Mouse (Mus musculus) liver, adult 2 months (tissue): Measurements from ENCODE around the gene Fmod. TPM values are rescaled to one million over a fixed set of nuclear protein-coding genes. Genes with fewer than 3 reads are reported as not detected.
A peak's percentile ranks its signal among the peaks of the same experiment; 100 is the strongest.

Experiments
- DNase-seq: peaks from one replicate; pipeline ENCODE4 v3.0.0-alpha.2; 2011; ENCODE audit warnings: low read depth, low spot score; ENCODE audit errors: extremely low read depth
- H3K27ac ChIP-seq: fragments of 200-500 bp; replicated peaks from 2 replicates; pipeline ENCODE4 v1.5.1; 2012; ENCODE audit warnings: low read depth, mild to moderate bottlenecking, control low read depth, inconsistent platforms, low read length; ENCODE audit not compliant: insufficient read depth
- H3K27me3 ChIP-seq: fragments of 200-500 bp; 2 replicates; pipeline ENCODE4 v1.6.1; 2012; ENCODE audit warnings: mild to moderate bottlenecking, moderate library complexity, low read length, inconsistent platforms; ENCODE audit not compliant: control insufficient read depth, insufficient read depth
- H3K36me3 ChIP-seq: fragments of 200-500 bp; 2 replicates; pipeline ENCODE4 v1.6.1; 2012; ENCODE audit warnings: low read length, inconsistent platforms; ENCODE audit not compliant: control insufficient read depth, insufficient read depth
- H3K4me1 ChIP-seq: fragments of 200-500 bp; 2 replicates; pipeline ENCODE4 v1.6.1; 2011; ENCODE audit warnings: low read length; ENCODE audit not compliant: control insufficient read depth, insufficient read depth
- H3K4me3 ChIP-seq: fragments of 200-500 bp; 2 replicates; pipeline ENCODE4 v1.5.1; 2011; ENCODE audit warnings: low read depth, mild to moderate bottlenecking, control low read depth, low read length, moderate library complexity; ENCODE audit not compliant: insufficient read depth
- H3K79me2 ChIP-seq: fragments of 200-500 bp; 2 replicates; pipeline ENCODE4 v1.6.1; 2012; ENCODE audit warnings: inconsistent platforms, mild to moderate bottlenecking, low read length, moderate library complexity; ENCODE audit not compliant: control insufficient read depth, insufficient read depth
- H3K9ac ChIP-seq: fragments of 200-500 bp; 2 replicates; pipeline ENCODE4 v1.6.1; 2012; ENCODE audit warnings: low read depth, mild to moderate bottlenecking, control low read depth, inconsistent platforms, low read length
- CTCF ChIP-seq: fragments of 200-500 bp; IDR thresholded peaks from 2 replicates; pipeline ENCODE4 v1.5.1; 2011; ENCODE audit warnings: low read depth, low read length, control low read depth
- POLR2A ChIP-seq: fragments of 200-500 bp; IDR thresholded peaks from 2 replicates; pipeline ENCODE4 v1.6.1; 2011; ENCODE audit warnings: low read length, control low read depth; ENCODE audit not compliant: insufficient read depth; ENCODE audit errors: extremely low read depth
- WGBS: fragments of 180-500 bp; shearing (Covaris S2); methylation state at CpG from one replicate; pipeline ENCODE4 v1.1.7; 2018; 5-methylcytosine and 5-hydroxymethylcytosine counted together
- polyA plus RNA-seq: library from polyadenylated mRNA; depleted of rRNA; stranded (reverse); fragments of >200 nt; gene quantifications from 2 replicates; pipeline ENCODE4 v1.2.3, GENCODE M21; 2012
- total RNA-seq: library from RNA; depleted of rRNA; stranded (reverse); fragments of >200 nt; gene quantifications from 2 replicates; pipeline ENCODE4 v1.2.3, GENCODE M21; 2014

Gene Fmod
- total and polyA plus RNA-seq, 2 experiments, result 0.46 to 0.99 TPM

DNA sequence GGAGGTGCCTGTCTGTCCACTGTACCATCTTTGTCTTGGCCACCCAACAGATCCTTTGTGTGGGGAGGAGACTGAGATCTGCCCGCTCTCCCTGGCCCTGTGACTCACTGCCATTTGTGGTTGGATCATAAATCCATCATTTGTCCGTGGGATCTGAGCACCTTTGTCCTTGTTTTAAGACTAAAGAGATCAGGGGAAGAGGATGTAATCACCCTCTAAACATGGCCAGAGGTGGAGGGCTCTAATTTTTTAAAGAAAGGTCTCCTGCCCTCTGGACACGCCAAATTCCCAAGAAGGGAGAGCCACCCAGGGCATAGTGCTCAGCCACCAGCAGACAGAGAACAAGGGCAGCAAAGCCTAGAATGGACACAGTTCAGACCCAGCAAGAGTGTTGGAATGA is 54.8 kb downstream of the Fmod start:
- TF ChIP-seq POLR2A (no peak), CTCF (no peak)
- peaks cover 4% of the 10 kb centered on the region for H3K4me1 ChIP-seq
- H3K27ac ChIP-seq, result peak overlapping the region; percentile 65; the same call in 1 of the 2 replicates
- H3K27me3 ChIP-seq, result no peaks in the 10 kb centered on the region
- 93% methylated on average over 3 of the region's 3 CpGs for WGBS
- no peak overlapping the region for H3K4me3 ChIP-seq
- H3K9ac ChIP-seq, result no peak overlapping the region
- DNase-seq, result no peak
- H3K36me3 ChIP-seq, result no peaks in the 10 kb centered on the region
- H3K79me2 ChIP-seq, result no peaks in the 10 kb centered on the region

DNA sequence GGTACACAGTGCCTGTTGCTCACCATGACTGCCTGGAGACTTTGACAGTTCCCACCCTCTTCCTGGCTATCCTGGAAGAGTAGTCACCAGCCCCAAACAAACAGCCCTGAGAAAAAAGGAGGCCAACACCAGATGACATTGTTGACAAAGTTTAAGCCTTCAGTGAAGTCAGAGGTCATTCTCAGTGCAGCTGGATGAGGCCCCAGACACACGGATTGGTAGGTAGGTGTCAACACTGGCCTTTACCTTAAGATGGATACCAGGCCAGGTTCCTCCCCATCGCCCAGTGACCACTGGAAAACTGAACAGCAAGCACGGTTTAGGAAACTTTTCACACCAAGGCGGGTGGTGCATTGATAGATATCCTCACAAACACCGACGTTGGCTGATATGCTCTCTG is 55.3 kb downstream of the Fmod start:
- WGBS, result 30% methylated on average over 6 of the region's 6 CpGs
- H3K9ac ChIP-seq, result peak overlapping the region; percentile 39
- peak; percentile 66 for DNase-seq
- H3K4me3 ChIP-seq, result no peak overlapping the region
- no peaks in the 10 kb centered on the region for H3K36me3 ChIP-seq
- H3K79me2 ChIP-seq, result no peaks in the 10 kb centered on the region
- H3K27ac ChIP-seq, result peak overlapping the region; percentile 65
- H3K4me1 ChIP-seq, result peaks cover 4% of the 10 kb centered on the region
- no peaks in the 10 kb centered on the region for H3K27me3 ChIP-seq
- TF ChIP-seq CTCF (no peak), POLR2A (no peak)

DNA sequence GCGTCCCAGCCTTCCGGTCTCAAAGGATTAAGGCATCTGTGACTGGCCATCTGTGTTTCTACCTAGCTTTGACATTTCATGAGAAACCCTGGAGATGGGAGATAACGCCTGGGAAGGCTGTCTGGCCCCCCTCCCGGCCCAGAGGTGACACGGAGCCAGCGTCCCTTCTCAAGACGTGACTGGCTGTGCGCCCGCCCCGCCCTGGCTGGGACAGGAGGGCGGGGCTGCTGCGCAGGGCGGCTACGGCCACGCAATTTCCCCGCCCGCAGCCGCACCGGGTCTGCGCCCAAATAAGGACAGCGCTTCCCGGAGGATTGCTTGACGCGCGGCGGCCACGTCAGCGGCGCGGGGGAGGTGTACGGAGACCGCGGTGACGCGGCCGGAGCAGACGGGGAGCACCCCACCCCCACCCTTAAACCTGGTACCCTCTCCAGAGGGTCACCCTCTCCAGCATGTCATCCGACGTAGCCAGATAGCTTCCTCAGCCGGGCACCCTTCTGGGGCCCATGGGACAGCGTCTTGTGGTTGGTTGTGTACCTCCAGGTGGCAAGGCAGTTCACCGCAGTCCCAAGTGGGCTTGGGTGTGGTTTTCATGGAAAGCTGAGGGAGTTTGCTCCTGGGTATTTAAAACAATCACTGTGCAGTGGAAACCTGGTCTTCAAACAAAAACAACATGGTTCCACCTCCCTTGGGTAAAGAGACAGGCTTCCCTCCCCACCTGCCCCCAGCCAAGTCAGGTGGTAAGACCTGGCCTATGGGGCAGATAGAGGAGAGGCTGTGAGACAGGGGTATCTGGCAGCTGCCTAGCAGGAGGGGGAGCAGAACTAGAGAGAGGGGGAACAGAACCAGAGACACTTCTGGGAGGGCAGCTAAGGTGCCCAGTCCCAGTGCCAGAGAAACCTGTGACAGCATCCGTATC is 56.1 kb downstream of the Fmod start:
- 2% methylated on average over 43 of the region's 43 CpGs for WGBS
- peak overlapping the region; percentile 66 for H3K4me3 ChIP-seq
- H3K36me3 ChIP-seq, result no peaks in the 10 kb centered on the region
- H3K9ac ChIP-seq, result peak overlapping the region; percentile 87
- no peaks in the 10 kb centered on the region for H3K27me3 ChIP-seq
- peaks cover 6% of the 10 kb centered on the region for H3K4me1 ChIP-seq
- H3K27ac ChIP-seq, result peak overlapping the region; percentile 91
- TF ChIP-seq CTCF (no peak), POLR2A (0 out of 2 replicates have a peak, but pooled peaks have one; percentile 34)
- H3K79me2 ChIP-seq, result no peaks in the 10 kb centered on the region
- DNase-seq, result peak; percentile 77

DNA sequence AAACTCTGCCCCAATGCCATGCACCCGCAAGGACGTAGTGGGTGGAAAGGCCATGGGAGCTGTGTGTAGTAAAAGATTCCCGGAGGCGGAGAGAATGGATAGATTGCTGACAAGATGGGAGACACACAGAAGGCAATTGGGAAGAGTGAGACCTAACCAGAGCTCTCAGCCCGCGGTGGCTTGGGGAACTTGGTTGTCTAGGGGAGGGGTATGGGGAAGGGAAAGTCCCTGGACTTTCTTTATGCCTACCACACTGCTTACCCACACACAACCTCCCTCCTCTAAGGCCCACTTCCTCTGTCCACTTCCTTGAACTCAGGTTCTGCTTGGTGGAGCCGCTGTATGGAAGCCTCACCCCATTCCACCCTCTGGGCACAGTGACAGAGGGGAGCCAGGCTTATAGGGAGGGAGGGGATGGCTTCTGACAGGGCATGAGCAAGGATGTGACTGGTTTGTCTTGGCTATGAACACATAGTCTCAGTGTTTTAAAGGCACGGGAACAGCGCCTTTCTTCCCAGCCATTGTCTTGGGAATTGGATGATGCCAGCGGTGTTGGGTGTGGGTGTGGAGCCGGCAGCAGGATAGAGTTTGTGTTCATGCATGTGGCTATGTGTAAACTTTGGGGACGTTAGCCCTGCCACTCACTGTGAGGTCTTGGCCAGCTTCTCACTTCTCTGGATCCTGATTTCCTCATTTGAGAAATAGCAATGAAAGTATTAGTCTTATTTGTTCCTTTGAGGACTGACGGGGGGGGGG is 56.9 kb downstream of the Fmod start:
- TF ChIP-seq CTCF (no peak), POLR2A (no peak)
- no peak overlapping the region for H3K9ac ChIP-seq
- H3K4me3 ChIP-seq, result no peak overlapping the region
- H3K27me3 ChIP-seq, result no peaks in the 10 kb centered on the region
- peak; percentile 41 for DNase-seq
- H3K4me1 ChIP-seq, result peaks cover 14% of the 10 kb centered on the region
- peak overlapping the region; percentile 91 for H3K27ac ChIP-seq
- no peaks in the 10 kb centered on the region for H3K79me2 ChIP-seq
- 71% methylated on average over 13 of the region's 13 CpGs for WGBS
- no peaks in the 10 kb centered on the region for H3K36me3 ChIP-seq

DNA sequence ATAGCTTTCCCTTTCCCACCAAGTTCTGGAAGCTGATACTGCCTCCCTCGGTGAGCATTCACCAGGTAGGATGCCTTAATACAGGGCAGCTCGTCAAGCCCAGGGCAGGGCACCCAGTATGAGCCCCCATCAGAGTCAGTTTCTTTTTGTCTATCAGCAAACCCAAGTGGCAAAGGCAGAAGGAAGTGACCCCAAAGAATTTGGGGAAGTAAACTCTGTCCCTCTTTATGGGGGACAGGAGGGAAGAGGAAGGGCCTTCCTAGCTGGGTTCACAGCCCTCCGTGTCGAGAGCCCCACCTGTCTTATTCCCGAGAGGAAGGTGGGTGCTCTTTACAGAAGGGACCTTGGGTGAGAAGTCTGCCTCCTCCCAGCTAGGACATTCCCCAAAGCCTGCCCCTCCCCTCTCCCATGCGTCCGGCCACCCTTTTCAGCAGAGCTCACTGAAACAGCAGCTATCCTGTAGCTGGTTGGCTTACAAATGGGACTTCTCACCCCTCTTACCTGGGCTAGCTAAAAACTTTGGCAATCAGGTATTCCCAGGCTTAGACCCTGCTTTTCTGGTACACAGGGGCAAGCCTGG is 58.1 kb downstream of the Fmod start:
- Histone ChIP-seq H3K27me3 (no peaks in the 10 kb centered on the region), H3K4me3 (no peak overlapping the region), H3K4me1 (peaks cover 18% of the 10 kb centered on the region), H3K27ac (peak overlapping the region; percentile 14), H3K36me3 (no peaks in the 10 kb centered on the region), H3K9ac (no peak overlapping the region), H3K79me2 (no peaks in the 10 kb centered on the region)
- TF ChIP-seq POLR2A, result no peak
- WGBS, result 82% methylated on average over 7 of the region's 7 CpGs
- DNase-seq, result no peak
